Mouse (Mus musculus) small intestine, adult 2 months (tissue): ENCODE results near the gene Wdr41. TPM values are rescaled to one million over a fixed set of nuclear protein-coding genes. Genes with fewer than 3 reads are reported as not detected.

Experiments used
- H3K27ac ChIP-seq: fragments of 200-500 bp; 2 replicates; pipeline ENCODE4 v1.5.1; 2012; ENCODE audit warnings: low read depth, low read length, control low read depth, inconsistent platforms; ENCODE audit not compliant: insufficient read depth
- H3K27me3 ChIP-seq: fragments of 200-500 bp; 2 replicates; pipeline ENCODE4 v1.6.1; 2012; ENCODE audit warnings: mild to moderate bottlenecking, moderate library complexity, low read length, inconsistent platforms; ENCODE audit not compliant: control insufficient read depth, insufficient read depth
- H3K36me3 ChIP-seq: fragments of 200-500 bp; 2 replicates; pipeline ENCODE4 v1.6.1; 2012; ENCODE audit warnings: mild to moderate bottlenecking, low read length, control low read depth, inconsistent platforms; ENCODE audit not compliant: control insufficient read depth, insufficient read depth
- H3K4me1 ChIP-seq: fragments of 200-500 bp; 2 replicates; pipeline ENCODE4 v1.6.1; 2012; ENCODE audit warnings: low read length, inconsistent platforms, mixed read lengths; ENCODE audit not compliant: control insufficient read depth, insufficient read depth, insufficient read length
- H3K4me3 ChIP-seq: fragments of 200-500 bp; 2 replicates; pipeline ENCODE4 v1.5.1; 2012; ENCODE audit warnings: low read depth, mild to moderate bottlenecking, control low read depth, inconsistent platforms, low read length, moderate library complexity
- CTCF ChIP-seq: fragments of 200-500 bp; IDR thresholded peaks from 2 replicates; pipeline ENCODE4 v1.5.1; 2012; ENCODE audit warnings: low read depth, mild to moderate bottlenecking, control low read depth, inconsistent platforms, low read length, moderate library complexity, mixed read lengths; ENCODE audit not compliant: insufficient replicate concordance, insufficient read length; ENCODE audit errors: extremely low read depth
- POLR2A ChIP-seq: fragments of 200-500 bp; IDR thresholded peaks from 2 replicates; pipeline ENCODE4 v1.6.1; 2012; ENCODE audit warnings: low read depth, mild to moderate bottlenecking, control low read depth, inconsistent platforms, low read length, moderate library complexity
- WGBS: fragments of 180-500 bp; shearing (Covaris S2); methylation state at CpG from one replicate; pipeline ENCODE4 v1.1.7; 2018; 5-methylcytosine and 5-hydroxymethylcytosine counted together
- polyA plus RNA-seq: library from polyadenylated mRNA; depleted of rRNA; stranded (reverse); fragments of >200 nt; gene quantifications from 2 replicates; pipeline ENCODE4 v1.2.3, GENCODE M21; 2012

The Wdr41 gene
- polyA plus RNA-seq, 1 experiment, result 5.9 TPM

DNA sequence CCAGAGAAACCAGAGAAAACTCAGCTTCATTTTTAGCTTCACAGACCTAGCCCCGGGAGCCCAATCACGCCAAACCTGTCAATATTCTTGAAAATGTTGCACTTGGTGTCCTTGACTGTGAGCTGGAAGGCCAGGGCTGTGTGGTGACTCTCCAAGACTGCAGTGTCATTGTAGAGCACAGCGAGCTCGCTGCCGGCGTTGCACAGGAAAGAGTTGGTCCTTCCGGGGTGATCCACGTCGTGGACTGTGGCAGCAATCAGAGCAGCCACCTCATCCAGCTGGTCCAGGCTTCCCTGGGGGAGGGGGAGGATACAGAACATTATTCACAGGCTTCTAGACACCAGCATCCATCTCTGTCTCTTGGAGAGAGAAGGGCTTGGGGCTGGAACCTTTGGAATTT is 58.0 kb downstream of the Wdr41 start:
- Histone ChIP-seq H3K36me3 (0 out of 2 replicates have a peak, but pooled peaks cover 1% of the 10 kb centered on the region), H3K27me3 (no peaks in the 10 kb centered on the region), H3K27ac (no peak overlapping the region), H3K4me1 (peaks cover 10% of the 10 kb centered on the region), H3K4me3 (no peak overlapping the region)
- TF ChIP-seq CTCF (no peak), POLR2A (no peak)
- WGBS, result 81% methylated on average over 9 of the region's 9 CpGs

DNA sequence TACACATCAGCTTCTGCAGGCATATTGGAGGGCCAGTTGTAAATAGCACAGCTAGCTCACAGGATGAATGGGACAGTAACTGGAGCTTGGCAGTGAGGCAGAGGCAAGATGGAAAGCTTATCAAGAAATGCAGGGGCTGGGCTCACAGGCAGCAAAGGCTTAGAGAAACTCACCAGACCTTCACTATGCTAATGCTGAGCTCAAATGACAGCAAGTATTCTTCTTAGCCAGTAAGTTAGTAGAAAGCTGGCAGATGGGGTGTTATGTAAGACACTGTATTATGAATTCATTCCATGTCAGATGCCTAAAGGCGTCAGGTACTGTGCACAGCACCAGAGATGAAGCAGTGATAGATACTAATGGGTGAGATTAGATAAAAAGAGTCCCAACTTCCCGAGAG is 58.6 kb downstream of the Wdr41 start:
- WGBS, result 85% methylated on average over 2 of the region's 2 CpGs
- no peaks in the 10 kb centered on the region for H3K27me3 ChIP-seq
- H3K4me3 ChIP-seq, result no peak overlapping the region
- TF ChIP-seq CTCF, result no peak
- TF ChIP-seq POLR2A, result no peak
- 0 out of 2 replicates have a peak, but pooled peaks cover 1% of the 10 kb centered on the region for H3K36me3 ChIP-seq
- H3K27ac ChIP-seq, result no peak overlapping the region
- H3K4me1 ChIP-seq, result peaks cover 10% of the 10 kb centered on the region

DNA sequence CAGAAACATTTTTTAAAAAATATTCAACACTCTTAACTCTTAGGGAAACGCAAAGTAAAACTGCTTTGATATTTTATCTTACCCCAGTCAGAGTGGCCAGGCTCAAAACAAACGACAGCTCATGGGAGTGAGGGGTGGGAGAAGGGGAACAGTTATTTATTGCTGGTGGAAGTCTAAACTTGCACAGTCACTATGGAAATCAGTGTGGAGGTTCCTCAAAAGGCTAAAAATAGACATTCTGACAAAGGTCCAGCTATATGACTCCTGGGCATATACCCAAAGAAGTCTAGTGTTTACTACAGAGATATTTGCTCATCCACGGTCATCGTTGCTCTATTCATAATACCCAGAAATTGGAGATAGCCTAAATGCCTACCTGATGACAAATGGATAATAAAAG is 62.1 kb downstream of the Wdr41 start:
- WGBS, result 52% methylated on average over 4 of the region's 4 CpGs
- H3K27me3 ChIP-seq, result no peaks in the 10 kb centered on the region
- H3K27ac ChIP-seq, result no peak overlapping the region
- 0 out of 2 replicates have a peak, but pooled peaks cover 3% of the 10 kb centered on the region for H3K36me3 ChIP-seq
- TF ChIP-seq CTCF (no peak), POLR2A (no peak)
- H3K4me1 ChIP-seq, result 0 out of 2 replicates have a peak, but pooled peaks cover under 1% of the 10 kb centered on the region
- no peak overlapping the region for H3K4me3 ChIP-seq

DNA sequence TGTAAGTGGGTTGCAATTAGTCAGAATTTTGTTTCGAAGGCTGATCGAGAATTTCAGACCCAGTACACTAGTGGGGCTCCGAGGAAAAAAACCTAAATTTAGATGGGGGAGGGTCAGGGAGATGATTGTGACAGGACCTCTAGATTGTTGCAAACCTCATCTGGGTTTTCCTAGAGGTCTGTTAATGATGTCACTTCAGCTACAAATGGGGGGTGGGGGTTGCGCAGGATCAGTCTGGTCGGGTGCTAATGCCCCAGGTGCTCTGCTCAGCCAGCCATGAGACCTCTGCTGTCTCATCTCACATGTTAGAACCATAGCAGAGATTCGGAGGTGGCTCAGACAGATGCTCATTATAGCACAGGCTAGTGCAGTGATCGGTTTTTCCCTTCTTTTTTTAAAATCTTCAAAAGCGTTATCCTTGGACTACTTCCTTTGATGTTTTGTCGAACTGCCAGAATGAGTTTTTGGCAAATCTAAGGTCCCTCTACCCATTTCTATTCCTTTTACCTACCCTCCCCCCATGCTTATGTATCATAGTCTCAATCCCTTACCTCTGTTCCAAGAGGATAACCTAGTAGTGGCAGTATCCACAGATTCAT is 64.1 kb downstream of the Wdr41 start:
- no peak for TF ChIP-seq CTCF
- TF ChIP-seq POLR2A, result no peak

DNA sequence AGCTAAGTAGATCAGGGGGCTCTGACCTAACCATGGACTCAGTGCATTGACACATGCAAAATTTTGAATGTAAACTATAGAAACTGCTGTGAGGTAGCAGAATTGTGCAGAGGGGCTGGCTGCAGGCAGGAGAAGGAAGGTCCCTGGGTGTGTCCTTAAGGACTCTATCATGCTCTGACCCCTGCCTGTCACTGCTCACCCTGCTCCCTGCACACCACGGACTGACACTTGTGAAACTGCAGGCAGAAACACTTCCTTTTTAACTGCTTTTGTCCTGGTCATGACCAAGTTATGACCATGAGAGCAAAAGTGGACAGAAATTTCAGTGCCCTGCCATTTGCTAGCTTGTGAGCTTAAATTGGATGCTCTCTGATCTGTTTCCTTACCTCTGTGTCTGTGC is 68.0 kb downstream of the Wdr41 start:
- no peak overlapping the region for H3K4me3 ChIP-seq
- H3K36me3 ChIP-seq, result 0 out of 2 replicates have a peak, but pooled peaks cover 3% of the 10 kb centered on the region
- TF ChIP-seq CTCF, result no peak
- TF ChIP-seq POLR2A, result no peak
- H3K4me1 ChIP-seq, result no peaks in the 10 kb centered on the region
- 28% methylated on average over 1 of the region's 1 CpGs for WGBS
- no peak overlapping the region for H3K27ac ChIP-seq
- H3K27me3 ChIP-seq, result no peaks in the 10 kb centered on the region

More for the DNA sequence above, 64.1 kb downstream of the Wdr41 start:
- Histone ChIP-seq H3K4me3 (no peak overlapping the region), H3K27me3 (no peaks in the 10 kb centered on the region), H3K27ac (no peak overlapping the region), H3K4me1 (no peaks in the 10 kb centered on the region), H3K36me3 (0 out of 2 replicates have a peak, but pooled peaks cover 3% of the 10 kb centered on the region)
- WGBS, result 84% methylated on average over 9 of the region's 9 CpGs

DNA sequence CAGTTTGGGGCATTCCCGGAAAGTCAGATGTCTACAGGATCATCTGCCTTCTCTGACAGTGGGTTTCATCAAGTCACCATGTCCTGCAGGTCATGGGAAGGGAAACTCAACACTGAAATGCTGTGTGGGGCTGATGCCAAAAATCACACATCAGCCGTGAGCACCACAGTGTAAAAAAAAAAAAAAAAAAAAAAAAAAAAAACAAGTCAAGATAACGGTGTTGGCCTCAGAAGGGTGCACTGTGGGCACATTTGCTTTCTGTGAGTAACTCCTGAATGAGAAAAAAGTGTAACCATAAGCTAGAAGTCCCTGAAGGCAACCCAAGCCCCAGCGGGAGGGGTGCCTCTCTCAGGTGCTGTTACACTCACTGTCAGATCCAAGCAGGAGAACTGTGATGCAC is 74.3 kb downstream of the Wdr41 start:
- TF ChIP-seq POLR2A, result no peak
- no peak for TF ChIP-seq CTCF
- 78% methylated on average over 4 of the region's 4 CpGs for WGBS
- no peaks in the 10 kb centered on the region for H3K36me3 ChIP-seq
- no peak overlapping the region for H3K4me3 ChIP-seq
- no peaks in the 10 kb centered on the region for H3K4me1 ChIP-seq
- no peaks in the 10 kb centered on the region for H3K27me3 ChIP-seq
- H3K27ac ChIP-seq, result no peak overlapping the region

DNA sequence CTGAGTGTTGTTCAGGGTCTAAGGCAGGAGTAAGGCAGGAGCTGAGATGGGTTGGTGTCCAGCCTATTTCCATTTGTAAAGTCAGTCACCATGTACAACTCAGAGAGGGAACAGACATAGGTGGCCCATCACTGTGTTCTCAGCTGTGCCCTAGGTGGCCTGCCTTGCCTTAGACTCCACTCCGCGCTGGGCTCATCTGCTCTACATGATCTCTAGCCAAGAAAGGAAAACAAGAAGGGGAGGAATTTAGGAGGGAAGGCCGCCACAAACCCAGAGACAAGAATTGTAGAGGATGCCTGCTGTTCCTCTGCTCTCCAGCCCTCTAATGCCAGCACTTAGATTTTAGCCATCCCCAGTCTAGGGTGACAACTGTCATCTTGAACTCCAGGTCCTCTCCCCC is 76.3 kb downstream of the Wdr41 start:
- no peak overlapping the region for H3K27ac ChIP-seq
- no peaks in the 10 kb centered on the region for H3K27me3 ChIP-seq
- 89% methylated on average over 3 of the region's 3 CpGs for WGBS
- H3K4me3 ChIP-seq, result no peak overlapping the region
- no peaks in the 10 kb centered on the region for H3K4me1 ChIP-seq
- TF ChIP-seq POLR2A (no peak), CTCF (no peak)
- no peaks in the 10 kb centered on the region for H3K36me3 ChIP-seq
